Mouse (Mus musculus) intestine, postnatal 0 days (tissue): ENCODE measurements around the gene Nkx2-3. TPM values are rescaled to one million over a fixed set of nuclear protein-coding genes. Genes with fewer than 3 reads are reported as not detected.

Experiments
- ATAC-seq: fragments of 200-750 bp; cut with Nextera tagmentation; 2 replicates; pipeline ENCODE4 v1.8.0; 2017; ENCODE audit warnings: mild to moderate bottlenecking, moderate TSS enrichment, moderate library complexity
- H3K27ac ChIP-seq: fragments of 300-500 bp; sonication (generic); 2 replicates; pipeline ENCODE4 v1.5.1; 2014; ENCODE audit warnings: mild to moderate bottlenecking, low read depth, low read length, moderate library complexity
- H3K27me3 ChIP-seq: fragments of 300-500 bp; sonication (generic); replicated peaks from 2 replicates; pipeline ENCODE4 v1.6.1; 2014; ENCODE audit warnings: low read length, mixed read lengths; ENCODE audit not compliant: control insufficient read depth, insufficient read depth
- H3K36me3 ChIP-seq: fragments of 300-500 bp; sonication (generic); 2 replicates; pipeline ENCODE4 v1.6.1; 2014; ENCODE audit warnings: mild to moderate bottlenecking, moderate library complexity; ENCODE audit not compliant: control insufficient read depth, insufficient read depth
- H3K4me1 ChIP-seq: fragments of 300-500 bp; sonication (generic); replicated peaks from 2 replicates; pipeline ENCODE4 v1.6.1; 2014; ENCODE audit warnings: antibody characterized with exemption, low read length, mixed read lengths; ENCODE audit not compliant: control insufficient read depth, insufficient read depth
- H3K4me2 ChIP-seq: fragments of 300-500 bp; sonication (generic); replicated peaks from 2 replicates; pipeline ENCODE4 v1.6.1; 2014; ENCODE audit warnings: low read depth, mild to moderate bottlenecking, moderate library complexity
- H3K4me3 ChIP-seq: fragments of 300-500 bp; sonication (generic); 2 replicates; pipeline ENCODE4 v1.5.1; 2014; ENCODE audit warnings: low read depth, low read length
- H3K9ac ChIP-seq: fragments of 300-500 bp; sonication (generic); 2 replicates; pipeline ENCODE4 v1.6.1; 2014; ENCODE audit warnings: mild to moderate bottlenecking, low read depth, low read length
- H3K9me3 ChIP-seq: fragments of 300-500 bp; sonication (generic); 2 replicates; pipeline ENCODE4 v1.6.1; 2016; ENCODE audit warnings: mixed run types; ENCODE audit not compliant: control insufficient read depth
- CTCF ChIP-seq: sonication (generic); IDR thresholded peaks from 2 replicates; pipeline ENCODE4 v1.5.1; 2016; ENCODE audit warnings: low read depth, mild to moderate bottlenecking, control low read depth, antibody characterized with exemption, moderate library complexity
- whole genome bisulfite sequencing: fragments of 180-500 bp; shearing (Covaris S2); extraction: QIAGEN DNeasy Blood & Tissue Kit; methylation state at CpG from one replicate; pipeline ENCODE4 v1.1.7; 2014; 5-methylcytosine and 5-hydroxymethylcytosine counted together
- polyA plus RNA-seq: library from polyadenylated mRNA; unstranded; fragments of >200 nt; fragmentation: Nextera tagmentation; extraction: Ambion mirVana; gene quantifications from 2 replicates; pipeline ENCODE4 v1.2.1, GENCODE M21; 2015

Nkx2-3 gene
- polyA plus RNA-seq, 1 experiment from 2014 or later, result 54.3 TPM

DNA sequence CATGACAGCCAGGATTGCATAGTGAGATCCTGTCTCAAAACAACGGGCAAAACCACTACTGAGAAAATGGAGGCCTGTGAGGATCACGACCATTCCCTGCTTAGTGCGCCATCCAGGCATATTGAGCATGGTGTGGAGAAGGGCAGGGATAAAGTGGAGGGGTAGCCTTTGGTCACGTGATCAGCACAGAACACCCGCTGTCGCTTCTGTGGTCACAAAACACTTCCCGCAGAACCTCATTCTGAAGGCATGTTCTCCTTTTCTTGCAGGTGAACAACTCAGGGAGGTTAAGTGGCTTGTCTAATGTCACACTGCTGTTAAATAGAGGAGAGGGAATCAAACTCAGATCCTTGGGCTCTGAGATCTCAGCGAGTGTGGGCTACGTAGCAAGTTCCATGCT is 33.4 kb downstream of the Nkx2-3 start:
- Histone ChIP-seq H3K27ac (no peak overlapping the region), H3K36me3 (no peaks in the 10 kb centered on the region), H3K27me3 (0 out of 2 replicates have a peak, but pooled peaks cover 6% of the 10 kb centered on the region), H3K9me3 (no peaks in the 10 kb centered on the region), H3K4me1 (no peaks in the 10 kb centered on the region; the same call in 1 of the 2 replicates), H3K4me3 (no peak overlapping the region), H3K9ac (no peak overlapping the region), H3K4me2 (no peak overlapping the region)
- ATAC-seq, result no peak
- WGBS, result 91% methylated on average over 9 of the region's 9 CpGs
- no peak for TF ChIP-seq CTCF

DNA sequence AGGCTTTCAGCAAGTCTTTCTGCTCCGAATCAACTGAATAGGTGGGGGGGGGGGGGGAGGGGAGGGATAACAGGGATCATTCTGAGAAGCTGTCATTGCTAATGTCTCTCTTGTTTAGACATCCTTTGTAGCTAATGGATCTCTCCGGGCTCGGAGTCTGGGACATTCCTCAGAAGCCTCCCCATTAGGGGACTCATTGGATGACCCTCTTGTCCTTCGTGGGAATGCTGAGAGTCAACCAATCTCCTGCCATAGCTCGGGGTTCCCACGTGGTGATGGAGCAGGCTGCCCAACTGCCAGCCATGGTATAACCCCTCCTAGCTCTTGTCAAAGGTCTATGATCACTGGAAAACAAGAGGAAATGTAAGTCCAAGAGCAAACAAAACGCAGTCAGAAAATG is 34.7 kb downstream of the Nkx2-3 start:
- Histone ChIP-seq H3K27me3 (0 out of 2 replicates have a peak, but pooled peaks cover 4% of the 10 kb centered on the region), H3K4me3 (no peak overlapping the region), H3K4me1 (no peaks in the 10 kb centered on the region; the same call in 1 of the 2 replicates), H3K27ac (no peak overlapping the region), H3K9ac (no peak overlapping the region), H3K36me3 (no peaks in the 10 kb centered on the region), H3K9me3 (no peaks in the 10 kb centered on the region), H3K4me2 (no peak overlapping the region)
- WGBS, result 49% methylated on average over 7 of the region's 7 CpGs
- ATAC-seq, result no peak
- no peak for TF ChIP-seq CTCF

DNA sequence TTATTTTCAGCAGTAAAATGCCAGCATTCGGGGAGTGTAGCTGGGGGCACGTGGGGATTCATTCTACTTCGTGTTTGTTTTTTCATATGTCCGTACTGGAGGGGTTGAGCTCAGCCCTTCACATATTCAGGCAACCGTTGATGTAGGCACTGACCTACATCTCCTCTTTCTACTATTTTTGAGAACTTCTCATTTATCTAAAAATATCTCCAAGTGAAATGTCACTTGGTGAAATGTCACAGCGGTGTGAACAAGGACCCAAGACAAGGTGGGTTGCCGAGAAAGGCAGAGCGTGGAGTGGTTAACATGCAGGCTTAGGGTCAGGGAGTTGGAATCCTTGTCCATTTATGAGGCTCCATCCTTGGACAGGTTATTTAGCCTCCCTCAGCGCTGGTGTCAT is 35.1 kb downstream of the Nkx2-3 start:
- H3K4me3 ChIP-seq, result no peak overlapping the region
- ATAC-seq, result no peak
- H3K36me3 ChIP-seq, result no peaks in the 10 kb centered on the region
- no peaks in the 10 kb centered on the region for H3K9me3 ChIP-seq
- WGBS, result 79% methylated on average over 9 of the region's 9 CpGs
- H3K4me2 ChIP-seq, result no peak overlapping the region
- H3K9ac ChIP-seq, result no peak overlapping the region
- 0 out of 2 replicates have a peak, but pooled peaks cover 4% of the 10 kb centered on the region for H3K27me3 ChIP-seq
- TF ChIP-seq CTCF, result no peak
- no peaks in the 10 kb centered on the region; the same call in 1 of the 2 replicates for H3K4me1 ChIP-seq
- no peak overlapping the region for H3K27ac ChIP-seq

DNA sequence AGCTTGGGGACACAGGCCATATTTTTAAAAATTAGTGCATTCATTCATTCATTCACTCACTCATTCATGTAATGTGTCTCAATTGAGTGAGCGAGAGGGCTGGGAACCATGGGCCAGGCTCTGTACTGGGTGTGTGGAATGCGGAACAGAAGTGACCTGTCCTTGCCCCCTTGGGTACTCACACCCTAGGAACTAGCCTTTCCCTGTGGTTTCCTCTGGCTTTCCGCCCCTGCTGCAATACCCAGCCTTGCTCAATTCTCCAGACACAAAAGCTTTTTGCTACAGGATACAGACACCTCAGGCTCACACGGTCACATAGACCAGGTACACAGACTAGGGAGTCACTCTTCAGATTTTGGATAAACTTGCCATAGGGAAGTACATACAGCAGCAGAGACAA is 36.2 kb downstream of the Nkx2-3 start:
- Histone ChIP-seq H3K27me3 (0 out of 2 replicates have a peak, but pooled peaks cover under 1% of the 10 kb centered on the region), H3K9me3 (no peaks in the 10 kb centered on the region), H3K27ac (no peak overlapping the region), H3K4me2 (no peak overlapping the region), H3K36me3 (no peaks in the 10 kb centered on the region), H3K4me1 (no peaks in the 10 kb centered on the region; the same call in 1 of the 2 replicates), H3K4me3 (no peak overlapping the region), H3K9ac (no peak overlapping the region)
- WGBS, result 79% methylated on average over 4 of the region's 4 CpGs
- ATAC-seq, result no peak
- TF ChIP-seq CTCF, result no peak

DNA sequence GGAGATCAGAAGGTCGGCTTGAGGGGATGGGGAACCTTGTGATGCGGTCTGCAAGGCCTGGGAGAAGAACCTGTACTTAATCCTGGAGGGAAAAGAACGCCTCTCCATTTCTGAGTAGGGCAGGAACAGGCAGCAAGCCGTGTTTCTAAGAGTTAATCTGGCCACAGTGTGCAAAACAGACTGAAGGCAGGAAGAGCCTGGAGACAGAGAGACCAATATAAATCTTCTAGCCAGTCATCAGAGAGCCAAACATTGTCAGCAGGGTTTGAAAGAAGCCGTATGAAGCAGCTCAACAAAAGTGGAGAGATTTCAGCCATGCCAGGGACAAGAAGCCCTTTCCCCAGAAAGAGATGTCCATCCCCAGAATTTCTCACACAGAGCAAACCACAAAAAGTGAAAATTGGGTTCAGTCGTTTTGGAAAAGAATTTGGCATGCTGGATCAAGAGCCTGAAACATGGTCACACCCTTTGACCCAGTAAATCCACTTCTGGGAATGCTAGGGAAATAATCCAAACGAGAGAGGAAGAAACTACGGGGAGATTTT is 39.2 kb downstream of the Nkx2-3 start:
- ATAC-seq, result no peak
- Histone ChIP-seq H3K4me3 (no peak overlapping the region), H3K27ac (no peak overlapping the region), H3K4me1 (no peaks in the 10 kb centered on the region; the same call in 1 of the 2 replicates), H3K4me2 (no peak overlapping the region), H3K27me3 (0 out of 2 replicates have a peak, but pooled peaks cover 3% of the 10 kb centered on the region), H3K9me3 (no peaks in the 10 kb centered on the region), H3K36me3 (no peaks in the 10 kb centered on the region), H3K9ac (no peak overlapping the region)
- 33% methylated on average over 8 of the region's 8 CpGs for WGBS
- no peak for TF ChIP-seq CTCF

DNA sequence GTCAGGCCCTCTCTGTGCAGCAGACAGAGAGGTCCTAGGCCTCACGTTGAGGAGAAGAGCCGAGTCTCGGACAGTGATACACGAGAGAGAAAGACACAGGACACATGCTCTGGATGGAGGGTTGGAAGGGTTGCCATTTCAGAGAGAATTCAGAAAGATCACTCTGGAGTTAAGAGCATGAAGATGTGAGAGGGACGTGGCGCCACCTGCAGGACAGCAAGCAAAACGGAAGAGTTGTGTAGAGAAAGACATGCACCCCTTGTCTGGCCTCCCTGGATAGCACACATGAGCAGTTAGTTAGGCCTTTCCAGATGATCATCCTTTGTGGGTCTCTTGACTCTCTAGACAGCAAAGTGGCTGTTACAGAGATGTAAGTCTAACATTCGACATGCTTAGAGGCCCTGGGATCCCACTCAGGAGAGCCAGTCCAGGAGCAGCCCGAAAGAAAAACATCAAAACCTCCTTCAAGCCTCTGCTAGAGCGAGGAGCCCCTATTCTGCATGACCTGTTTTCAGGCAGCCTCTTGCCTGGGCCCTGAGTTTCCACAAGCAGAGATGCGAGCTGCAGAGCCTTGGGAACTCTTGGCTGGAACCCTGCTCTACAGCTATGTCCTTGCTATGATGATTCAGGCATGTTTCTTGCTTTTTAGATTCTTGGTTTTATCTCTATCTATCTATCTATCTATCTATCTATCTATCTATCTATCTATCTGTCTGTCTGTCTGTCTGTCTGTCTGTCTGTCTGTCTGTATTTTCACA is 43.8 kb downstream of the Nkx2-3 start:
- Histone ChIP-seq H3K9me3 (no peaks in the 10 kb centered on the region), H3K9ac (no peak overlapping the region), H3K4me3 (no peak overlapping the region), H3K27me3 (0 out of 2 replicates have a peak, but pooled peaks cover 3% of the 10 kb centered on the region), H3K36me3 (no peaks in the 10 kb centered on the region), H3K27ac (no peak overlapping the region), H3K4me2 (no peak overlapping the region), H3K4me1 (no peaks in the 10 kb centered on the region)
- WGBS, result 43% methylated on average over 11 of the region's 11 CpGs
- peak; percentile 95 for TF ChIP-seq CTCF
- ATAC-seq, result peak; percentile 42; the same call in 1 of the 2 replicates
